Mouse (Mus musculus): ENCODE data around the gene Fxyd7. TPM values are rescaled to one million over a fixed set of nuclear protein-coding genes. Genes with fewer than 3 reads are reported as not detected.

Fxyd7 gene
- polyA plus RNA-seq, 1 experiment from 2014 or later, result 1.8 TPM

DNA sequence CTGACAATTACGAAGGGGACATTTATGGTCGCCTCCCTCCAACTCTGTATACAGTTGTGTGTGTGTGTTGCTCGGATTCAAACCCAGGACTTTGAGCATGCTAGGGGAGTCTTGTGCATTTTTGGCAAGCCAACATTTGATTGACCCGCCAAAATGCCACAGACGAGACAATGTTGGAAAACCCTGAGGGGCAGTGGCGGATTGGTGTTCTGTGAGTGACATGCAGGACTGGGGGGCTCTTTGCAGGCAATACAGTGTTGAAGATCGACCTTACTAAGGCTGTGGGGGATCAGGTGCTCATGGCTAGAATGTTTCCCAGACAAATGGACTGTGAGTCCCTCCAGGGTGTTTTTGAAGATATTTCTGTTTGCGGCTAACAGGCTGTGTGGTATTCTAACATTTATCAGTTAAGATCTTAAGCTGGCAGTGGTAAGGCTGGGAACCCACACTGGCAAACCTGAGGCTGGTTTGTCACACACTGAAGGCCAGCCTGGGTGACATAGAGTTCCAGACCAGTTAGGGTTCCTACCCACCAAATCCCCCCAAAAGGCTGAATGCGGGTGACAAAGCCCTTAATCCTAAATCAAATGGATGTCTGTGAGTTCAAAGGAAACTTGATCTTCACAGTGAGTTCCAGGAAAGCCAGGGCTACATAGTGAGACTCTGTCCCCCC is 45.8 kb upstream of the Fxyd7 start:
- no peak for DNase-seq (ENCODE audit: low spot score)
- Histone ChIP-seq H3K4me2 (replicated peaks; ENCODE audit: low read depth, low read length) (no peak overlapping the region), H3K9me3 (ENCODE audit: low read length) (no peaks in the 10 kb centered on the region), H3K27me3 (replicated peaks; ENCODE audit: insufficient read depth, low read length) (no peaks in the 10 kb centered on the region), H3K36me3 (ENCODE audit: insufficient read depth, low read length) (no peaks in the 10 kb centered on the region), H3K9ac (replicated peaks; ENCODE audit: low read depth) (no peak overlapping the region), H3K27ac (ENCODE audit: low read length) (no peak overlapping the region), H3K4me3 (ENCODE audit: low read depth, low read length) (no peak overlapping the region), H3K4me1 (ENCODE audit: insufficient read depth, low read depth, low read length) (no peaks in the 10 kb centered on the region)
- ATAC-seq, result no peak
- TF ChIP-seq CTCF (IDR thresholded peaks at IDR 0.05) (no peak), EP300 (IDR thresholded peaks at IDR 0.05) (no peak)
- WGBS, result 73% methylated on average over 9 of the region's 9 CpGs

DNA sequence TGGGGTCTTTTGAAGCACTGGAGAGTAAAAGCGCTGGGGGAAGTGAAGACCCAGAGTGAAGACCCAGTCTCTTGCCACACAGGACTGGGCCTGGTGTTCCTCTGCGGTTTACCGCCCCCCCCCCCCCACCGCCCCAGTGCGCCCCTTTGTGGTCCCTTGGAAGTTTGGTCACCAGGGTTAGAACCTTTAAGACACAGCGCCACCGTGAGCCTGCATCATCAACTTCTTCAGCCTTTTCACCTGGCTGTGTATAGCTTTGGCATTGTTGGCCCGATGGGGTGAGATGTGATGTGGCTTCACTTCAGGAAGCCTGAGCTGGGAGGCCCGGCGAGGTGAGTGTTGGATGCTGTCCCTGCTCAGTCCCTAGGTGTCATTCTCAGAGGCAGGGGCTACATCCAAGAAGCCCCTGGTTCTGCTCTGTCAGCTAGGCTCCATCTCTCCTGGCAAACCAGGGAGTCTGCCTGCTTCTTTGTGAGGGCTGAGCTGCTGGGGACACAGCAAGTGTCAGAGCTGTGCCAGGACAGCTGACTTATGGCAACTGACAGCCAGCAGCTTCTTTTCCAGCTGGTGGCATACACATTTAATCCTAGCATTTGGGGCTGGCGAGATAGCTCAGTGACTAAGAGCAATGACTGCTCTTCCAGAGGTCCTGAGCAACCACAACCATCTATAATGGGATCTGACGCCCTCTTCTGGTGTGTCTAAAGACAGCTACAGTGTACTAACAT is 43.7 kb upstream of the Fxyd7 start:
- peak; percentile 48 for ATAC-seq
- no peak overlapping the region for H3K4me3 ChIP-seq (ENCODE audit: low read depth, low read length)
- no peak overlapping the region for H3K4me2 ChIP-seq (replicated peaks; ENCODE audit: low read depth, low read length)
- H3K27ac ChIP-seq (ENCODE audit: low read length), result no peak overlapping the region
- no peaks in the 10 kb centered on the region for H3K27me3 ChIP-seq (replicated peaks; ENCODE audit: insufficient read depth, low read length)
- TF ChIP-seq CTCF (IDR thresholded peaks at IDR 0.05) (peak; percentile 44), EP300 (IDR thresholded peaks at IDR 0.05) (no peak)
- peak; percentile 55 for DNase-seq (ENCODE audit: low spot score)
- H3K36me3 ChIP-seq (ENCODE audit: insufficient read depth, low read length), result no peaks in the 10 kb centered on the region
- 28% methylated on average over 12 of the region's 12 CpGs for WGBS
- H3K9me3 ChIP-seq (ENCODE audit: low read length), result no peaks in the 10 kb centered on the region
- no peaks in the 10 kb centered on the region for H3K4me1 ChIP-seq (ENCODE audit: insufficient read depth, low read depth, low read length)
- H3K9ac ChIP-seq (replicated peaks; ENCODE audit: low read depth), result no peak overlapping the region

DNA sequence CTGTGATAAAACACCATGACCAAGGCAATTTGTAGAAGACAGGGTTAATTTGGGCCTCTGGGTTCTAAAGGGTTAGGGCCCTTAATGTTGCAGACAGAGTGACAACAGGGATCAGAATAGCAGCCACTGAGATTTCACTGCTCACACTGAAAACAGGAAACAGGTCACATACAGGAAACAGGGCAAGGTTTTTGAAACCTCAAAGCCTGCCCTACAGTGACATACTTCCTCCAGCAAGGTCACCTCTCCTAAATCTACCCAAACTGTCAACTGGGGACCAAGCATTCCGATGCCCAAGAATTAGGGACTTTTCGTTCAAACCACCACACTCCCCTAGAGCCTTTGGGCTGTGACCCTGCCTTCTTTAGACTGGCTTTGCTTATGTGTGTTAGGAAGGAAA is 38.5 kb upstream of the Fxyd7 start:
- no peaks in the 10 kb centered on the region for H3K27me3 ChIP-seq (replicated peaks; ENCODE audit: insufficient read depth, low read length)
- H3K9ac ChIP-seq (replicated peaks; ENCODE audit: low read depth), result no peak overlapping the region
- H3K4me3 ChIP-seq (ENCODE audit: low read depth, low read length), result no peak overlapping the region
- TF ChIP-seq CTCF (IDR thresholded peaks at IDR 0.05), result no peak
- TF ChIP-seq EP300 (IDR thresholded peaks at IDR 0.05), result no peak
- no peak overlapping the region for H3K27ac ChIP-seq (ENCODE audit: low read length)
- H3K36me3 ChIP-seq (ENCODE audit: insufficient read depth, low read length), result no peaks in the 10 kb centered on the region
- WGBS, result 70% methylated on average over 2 of the region's 2 CpGs
- no peak overlapping the region for H3K4me2 ChIP-seq (replicated peaks; ENCODE audit: low read depth, low read length)
- ATAC-seq (no peak), DNase-seq (ENCODE audit: low spot score) (no peak)
- peaks cover 4% of the 10 kb centered on the region; the same call in 1 of the 2 replicates for H3K4me1 ChIP-seq (ENCODE audit: insufficient read depth, low read depth, low read length)
- H3K9me3 ChIP-seq (ENCODE audit: low read length), result no peaks in the 10 kb centered on the region

- no peak for ATAC-seq
- H3K9me3 ChIP-seq (ENCODE audit: low read length), result no peaks in the 10 kb centered on the region
- TF ChIP-seq CTCF (IDR thresholded peaks at IDR 0.05), result no peak
- TF ChIP-seq EP300 (IDR thresholded peaks at IDR 0.05), result no peak
Measured at GRCm38 (mm10) chr7:31088206-31088605, 36.9 kb upstream of the Fxyd7 start.

GRCm38 (mm10) chr7:31087262-31087661 is 36.0 kb upstream of the Fxyd7 start:
- Histone ChIP-seq H3K36me3 (ENCODE audit: insufficient read depth, low read length) (no peaks in the 10 kb centered on the region), H3K4me1 (ENCODE audit: insufficient read depth, low read depth, low read length) (peaks cover 4% of the 10 kb centered on the region; the same call in 1 of the 2 replicates), H3K9ac (replicated peaks; ENCODE audit: low read depth) (no peak overlapping the region), H3K27ac (ENCODE audit: low read length) (no peak overlapping the region), H3K9me3 (ENCODE audit: low read length) (no peaks in the 10 kb centered on the region), H3K4me3 (ENCODE audit: low read depth, low read length) (no peak overlapping the region), H3K4me2 (replicated peaks; ENCODE audit: low read depth, low read length) (no peak overlapping the region), H3K27me3 (replicated peaks; ENCODE audit: insufficient read depth, low read length) (no peaks in the 10 kb centered on the region)
- 41% methylated on average over 2 of the region's 2 CpGs for WGBS
- DNase-seq (ENCODE audit: low spot score), result no peak
- no peak for ATAC-seq
- TF ChIP-seq CTCF (IDR thresholded peaks at IDR 0.05) (no peak), EP300 (IDR thresholded peaks at IDR 0.05) (no peak)

More at GRCm38 (mm10) chr7:31088206-31088605, 36.9 kb upstream of the Fxyd7 start:
- peaks cover 4% of the 10 kb centered on the region; the same call in 1 of the 2 replicates for H3K4me1 ChIP-seq (ENCODE audit: insufficient read depth, low read depth, low read length)
- no peak overlapping the region for H3K9ac ChIP-seq (replicated peaks; ENCODE audit: low read depth)
- H3K4me2 ChIP-seq (replicated peaks; ENCODE audit: low read depth, low read length), result no peak overlapping the region
- no peak overlapping the region for H3K4me3 ChIP-seq (ENCODE audit: low read depth, low read length)
- no peaks in the 10 kb centered on the region for H3K36me3 ChIP-seq (ENCODE audit: insufficient read depth, low read length)
- WGBS, result 72% methylated on average over 3 of the region's 3 CpGs
- H3K27ac ChIP-seq (ENCODE audit: low read length), result no peak overlapping the region
- no peak for DNase-seq (ENCODE audit: low spot score)
- H3K27me3 ChIP-seq (replicated peaks; ENCODE audit: insufficient read depth, low read length), result no peaks in the 10 kb centered on the region

DNA sequence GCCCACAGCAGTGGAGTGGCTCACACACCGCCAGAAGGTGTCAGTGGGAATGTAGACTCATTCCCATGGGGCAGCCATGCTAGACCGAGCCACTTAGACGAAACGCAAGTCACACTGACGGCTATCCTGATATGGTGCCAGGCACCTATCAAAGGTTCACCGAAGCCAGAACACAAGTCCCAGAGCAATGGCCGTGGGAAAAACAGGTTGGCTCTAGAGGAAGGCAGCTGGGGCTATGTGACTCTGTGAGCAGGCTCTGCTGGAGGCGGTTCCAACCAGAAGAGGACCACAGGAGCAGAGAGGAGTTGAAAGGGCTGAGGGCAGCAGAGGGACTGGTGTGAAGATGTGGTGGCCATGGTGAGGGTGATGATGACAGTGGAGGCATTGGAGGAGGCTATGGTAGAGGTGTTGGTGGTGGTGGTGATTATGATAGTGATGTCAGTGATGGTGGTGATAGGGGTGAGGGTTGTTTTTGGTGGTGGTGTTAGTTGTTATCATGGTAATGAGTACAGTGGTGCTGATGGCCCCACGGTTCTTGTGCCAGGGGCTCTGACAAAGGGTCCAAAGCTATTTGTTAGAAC is 35.0 kb upstream of the Fxyd7 start:
- no peak overlapping the region for H3K4me2 ChIP-seq (replicated peaks; ENCODE audit: low read depth, low read length)
- no peak overlapping the region for H3K4me3 ChIP-seq (ENCODE audit: low read depth, low read length)
- no peak for TF ChIP-seq CTCF (IDR thresholded peaks at IDR 0.05)
- TF ChIP-seq EP300 (IDR thresholded peaks at IDR 0.05), result no peak
- no peaks in the 10 kb centered on the region for H3K9me3 ChIP-seq (ENCODE audit: low read length)
- H3K27me3 ChIP-seq (replicated peaks; ENCODE audit: insufficient read depth, low read length), result no peaks in the 10 kb centered on the region
- peaks cover 4% of the 10 kb centered on the region; the same call in 1 of the 2 replicates for H3K4me1 ChIP-seq (ENCODE audit: insufficient read depth, low read depth, low read length)
- H3K36me3 ChIP-seq (ENCODE audit: insufficient read depth, low read length), result no peaks in the 10 kb centered on the region
- H3K9ac ChIP-seq (replicated peaks; ENCODE audit: low read depth), result no peak overlapping the region
- H3K27ac ChIP-seq (ENCODE audit: low read length), result no peak overlapping the region
- DNase-seq (ENCODE audit: low spot score) (no peak), ATAC-seq (no peak)
- WGBS, result 87% methylated on average over 9 of the region's 9 CpGs

Data from lung, postnatal 0 days (tissue).